Mouse (Mus musculus): ENCODE measurements at regions not wholly inside any gene's neighbourhood (a gene's known extent, or its start where the extent isn't known, plus 50 kb on each side); places are given as distances from the start of the nearest gene placed in this dataset.

- Histone ChIP-seq H3K4me2 (ENCODE audit: low read depth) (no peak overlapping the region), H3K27ac (no peak overlapping the region)
Observed at GRCm38 (mm10) chr3:100318357-100318756, 156.2 kb upstream of the Wdr3 start.

GRCm38 (mm10) chr3:100287818-100288217 is 125.6 kb upstream of the Wdr3 start:
- TF ChIP-seq CTCF (IDR thresholded peaks at IDR 0.05; ENCODE audit: low read depth): no peak
- TF ChIP-seq EP300 (IDR thresholded peaks at IDR 0.05; ENCODE audit: low read depth): no peak
- H3K9me3 ChIP-seq (ENCODE audit: control insufficient read depth, low read length): no peaks in the 10 kb centered on the region
- WGBS (ENCODE audit: insufficient replicate concordance): 47% methylated on average over 1 of the region's 1 CpGs
- H3K27ac ChIP-seq: no peak overlapping the region
- H3K4me2 ChIP-seq (ENCODE audit: low read depth): no peak overlapping the region
- H3K36me3 ChIP-seq (replicated peaks; ENCODE audit: control insufficient read depth, insufficient read depth, low read depth): no peaks in the 10 kb centered on the region
- H3K9ac ChIP-seq (replicated peaks): no peak overlapping the region
- no peak overlapping the region for H3K4me3 ChIP-seq (ENCODE audit: insufficient read depth in 1 of 2, low read depth in 2 of 2, low read length in 2 of 2)
- ATAC-seq (ENCODE audit: insufficient read depth) (no peak), DNase-seq (ENCODE audit: low read depth in 3 of 3, low spot score in 3 of 3) (no peak)
- H3K4me1 ChIP-seq (replicated peaks; ENCODE audit: control insufficient read depth in 2 of 2, insufficient read depth in 2 of 2, low read length in 1 of 2): no peaks in the 10 kb centered on the region
- no peaks in the 10 kb centered on the region for H3K27me3 ChIP-seq (ENCODE audit: control insufficient read depth, insufficient read depth, low read length)

More at GRCm38 (mm10) chr3:100318357-100318756, 156.2 kb upstream of the Wdr3 start:
- no peaks in the 10 kb centered on the region for H3K36me3 ChIP-seq (replicated peaks; ENCODE audit: control insufficient read depth, insufficient read depth, low read depth)
- no peak overlapping the region for H3K4me3 ChIP-seq (ENCODE audit: insufficient read depth in 1 of 2, low read depth in 2 of 2, low read length in 2 of 2)
- ATAC-seq (ENCODE audit: insufficient read depth) (no peak), DNase-seq (ENCODE audit: low read depth in 3 of 3, low spot score in 3 of 3) (no peak)
- H3K9me3 ChIP-seq (ENCODE audit: control insufficient read depth, low read length): no peaks in the 10 kb centered on the region
- no peaks in the 10 kb centered on the region for H3K4me1 ChIP-seq (replicated peaks; ENCODE audit: control insufficient read depth in 2 of 2, insufficient read depth in 2 of 2, low read length in 1 of 2)
- H3K9ac ChIP-seq (replicated peaks): no peak overlapping the region
- TF ChIP-seq CTCF (IDR thresholded peaks at IDR 0.05; ENCODE audit: low read depth) (no peak), EP300 (IDR thresholded peaks at IDR 0.05; ENCODE audit: low read depth) (no peak)
- no peaks in the 10 kb centered on the region for H3K27me3 ChIP-seq (ENCODE audit: control insufficient read depth, insufficient read depth, low read length)

GRCm38 (mm10) chr3:100266976-100267375 is 104.8 kb upstream of the Wdr3 start:
- no peaks in the 10 kb centered on the region for H3K27me3 ChIP-seq (ENCODE audit: control insufficient read depth, insufficient read depth, low read length)
- ATAC-seq (ENCODE audit: insufficient read depth) (no peak), DNase-seq (ENCODE audit: low read depth in 3 of 3, low spot score in 3 of 3) (no peak)
- H3K4me1 ChIP-seq (replicated peaks; ENCODE audit: control insufficient read depth in 2 of 2, insufficient read depth in 2 of 2, low read length in 1 of 2): no peaks in the 10 kb centered on the region
- H3K4me2 ChIP-seq (ENCODE audit: low read depth): no peak overlapping the region
- H3K4me3 ChIP-seq (ENCODE audit: insufficient read depth in 1 of 2, low read depth in 2 of 2, low read length in 2 of 2): no peak overlapping the region
- H3K27ac ChIP-seq: no peak overlapping the region
- TF ChIP-seq EP300 (IDR thresholded peaks at IDR 0.05; ENCODE audit: low read depth) (no peak), CTCF (IDR thresholded peaks at IDR 0.05; ENCODE audit: low read depth) (no peak)
- no peaks in the 10 kb centered on the region for H3K9me3 ChIP-seq (ENCODE audit: control insufficient read depth, low read length)
- no peak overlapping the region for H3K9ac ChIP-seq (replicated peaks)
- no peaks in the 10 kb centered on the region for H3K36me3 ChIP-seq (replicated peaks; ENCODE audit: control insufficient read depth, insufficient read depth, low read depth)

- Histone ChIP-seq H3K4me2 (ENCODE audit: low read depth) (no peak overlapping the region), H3K4me1 (replicated peaks; ENCODE audit: control insufficient read depth in 2 of 2, insufficient read depth in 2 of 2, low read length in 1 of 2) (no peaks in the 10 kb centered on the region), H3K9ac (replicated peaks) (no peak overlapping the region), H3K27me3 (ENCODE audit: control insufficient read depth, insufficient read depth, low read length) (no peaks in the 10 kb centered on the region), H3K36me3 (replicated peaks; ENCODE audit: control insufficient read depth, insufficient read depth, low read depth) (no peaks in the 10 kb centered on the region), H3K4me3 (ENCODE audit: insufficient read depth in 1 of 2, low read depth in 2 of 2, low read length in 2 of 2) (no peak overlapping the region), H3K9me3 (ENCODE audit: control insufficient read depth, low read length) (no peaks in the 10 kb centered on the region), H3K27ac (no peak overlapping the region)
- DNase-seq (ENCODE audit: low read depth in 3 of 3, low spot score in 3 of 3) (no peak), ATAC-seq (ENCODE audit: insufficient read depth) (no peak)
- TF ChIP-seq EP300 (IDR thresholded peaks at IDR 0.05; ENCODE audit: low read depth) (no peak), CTCF (IDR thresholded peaks at IDR 0.05; ENCODE audit: low read depth) (no peak)
- whole genome bisulfite sequencing (ENCODE audit: insufficient replicate concordance): 33% methylated on average over 5 of the region's 5 CpGs
Observed at GRCm38 (mm10) chr3:100264991-100265390, 102.8 kb upstream of the Wdr3 start.
